Mouse (Mus musculus): ENCODE results near the gene Ptpn7. TPM values are rescaled to one million over a fixed set of nuclear protein-coding genes. Genes with fewer than 3 reads are reported as not detected.
"Not testable (repeated sequence)": the region's sequence is repeated elsewhere in the genome, so short reads cannot be mapped to it uniquely, and the experiment has no call there.

The Ptpn7 gene
- polyA plus RNA-seq, 1 experiment, result 57.8 TPM

- H3K9me3 ChIP-seq, result no peaks in the 10 kb centered on the region
- H3K27me3 ChIP-seq (replicated peaks), result peaks cover 34% of the 10 kb centered on the region
- H3K36me3 ChIP-seq (replicated peaks; ENCODE audit: low read length), result no peaks in the 10 kb centered on the region
- no peak overlapping the region for H3K4me3 ChIP-seq (replicated peaks)
- peaks cover 28% of the 10 kb centered on the region for H3K4me1 ChIP-seq
- no peak for TF ChIP-seq GATA1 (IDR thresholded peaks at IDR 0.05; ENCODE audit: borderline replicate concordance, low read length)
- TF ChIP-seq FLI1 (IDR thresholded peaks at IDR 0.05; ENCODE audit: low read length), result no peak
Measured at GRCm38 (mm10) chr1:135189186-135189585, 56.7 kb downstream of the Ptpn7 start.

DNA sequence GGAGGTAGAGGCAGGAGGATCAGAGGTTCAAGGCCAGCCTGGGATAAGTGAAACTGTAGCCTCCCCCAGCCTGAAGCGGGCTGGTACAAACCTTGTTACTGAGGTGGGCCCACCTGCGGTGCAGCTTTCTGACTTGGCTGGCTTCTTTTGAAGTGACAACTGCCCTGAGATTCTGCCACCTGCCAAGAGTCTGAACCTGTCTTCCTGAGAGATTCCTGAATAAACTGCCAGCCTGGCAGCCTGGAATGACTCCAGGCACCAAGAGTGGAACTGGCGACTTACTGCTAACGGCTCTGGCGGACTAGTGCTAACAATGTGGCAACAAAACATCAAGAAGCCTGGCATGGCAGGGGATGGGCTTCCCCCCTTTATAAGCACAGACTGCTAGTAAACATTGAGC, 61.8 kb downstream of the Ptpn7 start:
- not testable (repeated sequence) for H3K9me3 ChIP-seq; H3K4me3 ChIP-seq (replicated peaks); H3K36me3 ChIP-seq (replicated peaks; ENCODE audit: low read length)
- H3K4me1 ChIP-seq, result peaks cover 47% of the 10 kb centered on the region
- H3K27me3 ChIP-seq (replicated peaks), result peaks cover 33% of the 10 kb centered on the region

Other genes with a start within 250 kb of the Ptpn7 start
- gene Ppp1r12b, start 176.8 kb upstream of the Ptpn7 start, polyA plus RNA-seq (2012; ENCODE audit: insufficient read depth, low replicate concordance), result 0.60 TPM in 1 of 2 replicates, not detected in the other
- gene Ube2t, start 170.1 kb upstream of the Ptpn7 start, polyA plus RNA-seq (2012; ENCODE audit: insufficient read depth, low replicate concordance), result 6.4 TPM in 1 of 2 replicates, not detected in the other
- gene Lgr6, start 27.4 kb upstream of the Ptpn7 start, polyA plus RNA-seq (2012; ENCODE audit: insufficient read depth, low replicate concordance), result 0.24 TPM in 1 of 2 replicates, not detected in the other
- 96.0 and 156 TPM in 2 replicates for gene Arl8a, start 14.1 kb downstream of the Ptpn7 start, polyA plus RNA-seq (2012; ENCODE audit: insufficient read depth, low replicate concordance)
- gene Gpr37l1, start 35.0 kb downstream of the Ptpn7 start, polyA plus RNA-seq (2012; ENCODE audit: insufficient read depth, low replicate concordance), result not detected in 2 replicates
- not detected in 2 replicates for gene Elf3, start 125.9 kb downstream of the Ptpn7 start, polyA plus RNA-seq (2012; ENCODE audit: insufficient read depth, low replicate concordance)
- 15.5 and 18.7 TPM in 2 replicates for gene Rnpep, start 151.4 kb downstream of the Ptpn7 start, polyA plus RNA-seq (2012; ENCODE audit: insufficient read depth, low replicate concordance)
- gene Timm17a, start 181.1 kb downstream of the Ptpn7 start, polyA plus RNA-seq (2012; ENCODE audit: insufficient read depth, low replicate concordance), result 2.2 and 5.0 TPM in 2 replicates
- gene Lmod1, start 192.1 kb downstream of the Ptpn7 start, polyA plus RNA-seq (2012; ENCODE audit: insufficient read depth, low replicate concordance), result not detected in 2 replicates
- 0.34 TPM in 1 of 2 replicates, not detected in the other for gene Shisa4, start 242.5 kb downstream of the Ptpn7 start, polyA plus RNA-seq (2012; ENCODE audit: insufficient read depth, low replicate concordance)